Mouse (Mus musculus) cerebellum, adult 2 months (tissue): ENCODE results near the gene Gm20422. TPM values are rescaled to one million over a fixed set of nuclear protein-coding genes. Genes with fewer than 3 reads are reported as not detected.
A peak's percentile ranks its signal among the peaks of the same experiment; 100 is the strongest.
"Not testable (repeated sequence)": the region's sequence is repeated elsewhere in the genome, so short reads cannot be mapped to it uniquely, and the experiment has no call there.

Experiments
- DNase-seq, 2 experiments: peaks; one replicate each; pipeline ENCODE4 v3.0.0; 2021
- H3K27ac ChIP-seq: fragments of 200-500 bp; 2 replicates; pipeline ENCODE4 v1.5.1; 2012; ENCODE audit warnings: low read length, control low read depth, inconsistent platforms; ENCODE audit not compliant: insufficient read depth
- H3K27me3 ChIP-seq: fragments of 200-500 bp; 2 replicates; pipeline ENCODE4 v1.6.1; 2012; ENCODE audit warnings: inconsistent platforms, mild to moderate bottlenecking, low read length, moderate library complexity; ENCODE audit not compliant: control insufficient read depth, insufficient read depth
- H3K4me1 ChIP-seq: fragments of 200-500 bp; 2 replicates; pipeline ENCODE4 v1.6.1; 2011; ENCODE audit warnings: low read length; ENCODE audit not compliant: control insufficient read depth, insufficient read depth
- H3K4me3 ChIP-seq: fragments of 200-500 bp; replicated peaks from 2 replicates; pipeline ENCODE3; 2011; ENCODE audit warnings: mild to moderate bottlenecking, low read depth, low read length, control low read depth; ENCODE audit not compliant: insufficient read depth
- CTCF ChIP-seq: fragments of 200-500 bp; IDR thresholded peaks from 2 replicates; pipeline ENCODE4 v1.5.1; 2011; ENCODE audit warnings: low read depth, mild to moderate bottlenecking, control low read depth, low read length, moderate library complexity, borderline replicate concordance; ENCODE audit not compliant: insufficient read depth
- POLR2A ChIP-seq: fragments of 200-500 bp; IDR thresholded peaks from 2 replicates; pipeline ENCODE4 v1.6.1; 2011; ENCODE audit warnings: low read length, control low read depth, borderline replicate concordance; ENCODE audit not compliant: insufficient read depth
- WGBS: fragments of 180-500 bp; shearing (Covaris S2); methylation state at CpG from one replicate; pipeline ENCODE4 v1.1.7; 2018; 5-methylcytosine and 5-hydroxymethylcytosine counted together
- polyA plus RNA-seq: library from polyadenylated mRNA; depleted of rRNA; stranded (reverse); fragments of >200 nt; gene quantifications from 2 replicates; pipeline ENCODE4 v1.2.3, GENCODE M21; 2012; rRNA removed

Gm20422 gene
- polyA plus RNA-seq, 1 experiment: 0.46 TPM

- peak overlapping the region; percentile 87 for H3K27ac ChIP-seq
- TF ChIP-seq POLR2A (peak; percentile 77), CTCF (no peak)
- H3K4me1 ChIP-seq: peaks cover 9% of the 10 kb centered on the region
- H3K27me3 ChIP-seq: no peaks in the 10 kb centered on the region
- DNase-seq: peak; percentile 94 to 100
- WGBS: under 1% methylated on average over 51 of the region's 52 CpGs
- H3K4me3 ChIP-seq: peak overlapping the region; percentile 65
These were observed 58.1 kb downstream of the Gm20422 start for GRCm38 (mm10) chr8:69716403-69717231.

DNA sequence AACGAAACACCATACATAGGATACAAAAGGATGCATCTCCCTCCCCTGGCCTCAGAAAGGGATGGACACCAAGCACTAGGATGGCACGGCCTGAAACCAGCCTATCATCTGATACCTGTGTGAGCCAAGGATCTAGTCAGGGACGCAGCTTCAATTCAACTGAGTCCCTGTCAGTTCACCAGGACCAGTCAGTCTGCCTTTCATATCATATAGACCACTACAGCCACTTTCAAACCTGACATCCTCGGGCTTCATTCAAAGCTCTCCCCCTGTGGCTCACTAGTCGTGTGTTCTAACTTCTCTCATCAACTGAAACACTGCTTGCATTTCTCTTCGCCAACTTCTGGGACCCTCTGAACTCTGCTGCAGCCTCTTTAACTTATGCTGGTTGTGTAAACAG lies 59.3 kb downstream of the Gm20422 start:
- WGBS: 38% methylated on average over 6 of the region's 6 CpGs
- no peak for TF ChIP-seq CTCF
- no peak for TF ChIP-seq POLR2A
- DNase-seq: peak in 1 of 2 experiments; percentile 32
- Histone ChIP-seq H3K4me1 (peaks cover 9% of the 10 kb centered on the region), H3K27ac (no peak overlapping the region), H3K27me3 (no peaks in the 10 kb centered on the region), H3K4me3 (peak overlapping the region; percentile 61)

DNA sequence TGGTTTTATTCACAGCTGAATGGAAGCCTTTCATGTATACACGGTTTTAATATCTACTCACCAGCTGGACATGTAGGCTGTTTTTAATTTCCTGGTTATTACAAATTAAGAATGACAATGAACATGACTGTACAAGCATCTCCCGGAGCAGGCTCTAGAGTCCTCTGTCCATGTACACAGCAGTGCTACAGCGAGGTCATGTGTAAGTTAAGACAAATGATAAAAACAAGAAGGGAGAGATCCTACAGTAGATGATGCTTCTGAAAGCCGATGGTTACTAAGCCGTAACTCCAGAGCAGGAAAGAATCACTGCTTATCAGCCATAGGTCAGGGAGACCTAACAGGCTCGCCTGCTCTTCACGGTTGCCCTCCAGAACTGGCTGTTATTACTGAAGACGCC lies 61.2 kb downstream of the Gm20422 start:
- no peak for TF ChIP-seq POLR2A
- no peak for TF ChIP-seq CTCF
- no peak overlapping the region for H3K27ac ChIP-seq
- 61% methylated on average over 8 of the region's 8 CpGs for WGBS

DNA sequence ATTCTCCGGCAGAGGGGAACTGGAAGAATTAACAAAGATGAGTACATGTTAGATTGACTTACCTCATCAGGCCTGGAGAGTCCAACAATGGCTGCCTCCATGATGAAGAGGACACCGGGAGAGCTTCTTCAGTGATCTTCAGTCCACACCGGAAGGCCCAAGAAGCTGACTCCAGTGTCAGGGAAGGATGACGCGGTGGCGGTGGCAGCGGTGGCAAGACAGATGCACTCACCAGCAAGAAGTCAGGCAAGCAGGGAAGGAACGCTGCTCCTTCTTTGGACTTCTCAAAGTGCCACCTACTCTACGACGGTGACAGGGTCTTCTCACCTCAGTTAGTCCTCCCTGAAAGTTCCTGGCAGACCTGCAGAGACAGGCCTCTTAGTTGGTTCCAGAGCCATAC lies 64.1 kb downstream of the Gm20422 start, which contains the start of gene Zfp869:
TSS of gene Zfp869 (minus strand) at position 101 of the 400 bp plus-strand sequence.
- not testable (repeated sequence) for H3K4me1 ChIP-seq, DNase-seq, H3K4me3 ChIP-seq, H3K27ac ChIP-seq, H3K27me3 ChIP-seq
- WGBS: 95% methylated on average over 10 of the region's 10 CpGs

More for the DNA sequence above, 61.2 kb downstream of the Gm20422 start:
- Histone ChIP-seq H3K4me1 (peaks cover 9% of the 10 kb centered on the region), H3K27me3 (no peaks in the 10 kb centered on the region), H3K4me3 (no peak overlapping the region)
- DNase-seq: no peak

- Histone ChIP-seq H3K4me1 (no peaks in the 10 kb centered on the region), H3K27ac (no peak overlapping the region), H3K27me3 (no peaks in the 10 kb centered on the region), H3K4me3 (no peak overlapping the region)
- TF ChIP-seq POLR2A (no peak), CTCF (no peak)
- 72% methylated on average over 6 of the region's 6 CpGs for WGBS
- DNase-seq: no peak
These were observed 72.9 kb downstream of the Gm20422 start for GRCm38 (mm10) chr8:69701810-69702209.

Other genes starting within 250 kb of the Gm20422 start
- gene Zfp868, start 149.3 kb downstream of the Gm20422 start, polyA plus RNA-seq: 17.8 and 18.7 TPM in 2 replicates
- 2.3 and 2.6 TPM in 2 replicates for gene Zfp964, start 120.4 kb downstream of the Gm20422 start, polyA plus RNA-seq
- gene Zfp869, start 64.2 kb downstream of the Gm20422 start, polyA plus RNA-seq: 24.2 and 24.5 TPM in 2 replicates
- 6.3 TPM in 2 replicates for gene Zfp963, start 24.9 kb downstream of the Gm20422 start, polyA plus RNA-seq
- 54.4 and 59.7 TPM in 2 replicates for gene Atp13a1, start 16.3 kb upstream of the Gm20422 start, polyA plus RNA-seq
- 30.6 and 31.4 TPM in 2 replicates for gene Zfp866, start 16.3 kb upstream of the Gm20422 start, polyA plus RNA-seq
- 8.2 and 10.1 TPM in 2 replicates for gene Gmip, start 33.8 kb upstream of the Gm20422 start, polyA plus RNA-seq
- gene Lpar2, start 47.5 kb upstream of the Gm20422 start, polyA plus RNA-seq: 0.23 and 0.38 TPM in 2 replicates
- 17.9 and 20.3 TPM in 2 replicates for gene Pbx4, start 57.6 kb upstream of the Gm20422 start, polyA plus RNA-seq
- gene Cilp2, start 112.8 kb upstream of the Gm20422 start, polyA plus RNA-seq: 0.18 and 0.41 TPM in 2 replicates
- 0.22 and 0.29 TPM in 2 replicates for gene Tssk6, start 127.3 kb upstream of the Gm20422 start, polyA plus RNA-seq
- gene Ndufa13, start 127.7 kb upstream of the Gm20422 start, polyA plus RNA-seq: 221 and 239 TPM in 2 replicates
- 15.4 and 16.8 TPM in 2 replicates for gene Yjefn3, start 127.8 kb upstream of the Gm20422 start, polyA plus RNA-seq
- gene Gatad2a, start 221.5 kb upstream of the Gm20422 start, polyA plus RNA-seq: 31.9 and 36.9 TPM in 2 replicates